Mouse (Mus musculus): Measurements from ENCODE around the gene Cyb561d2.
A peak's percentile ranks its signal among the peaks of the same experiment; 100 is the strongest.

Gene Cyb561d2

GRCm38 (mm10) chr9:107521711-107522399 lies 20.1 kb downstream of the Cyb561d2 start:
- DNase-seq (ENCODE audit: low spot score in 2 of 2), result no peak

GRCm38 (mm10) chr9:107521190-107521589 lies 20.8 kb downstream of the Cyb561d2 start:
- no peak for DNase-seq (ENCODE audit: low spot score in 2 of 2)

GRCm38 (mm10) chr9:107520331-107520730 lies 21.7 kb downstream of the Cyb561d2 start:
- no peak for DNase-seq (ENCODE audit: low spot score in 2 of 2)

GRCm38 (mm10) chr9:107514303-107514955 lies 27.6 kb downstream of the Cyb561d2 start:
- peak; percentile 53 to 77 for DNase-seq (ENCODE audit: low spot score in 2 of 2)

GRCm38 (mm10) chr9:107512326-107512725 lies 29.7 kb downstream of the Cyb561d2 start:
- no peak for DNase-seq (ENCODE audit: low spot score in 2 of 2)

GRCm38 (mm10) chr9:107511436-107511835 lies 30.6 kb downstream of the Cyb561d2 start:
- DNase-seq (ENCODE audit: low spot score in 2 of 2), result no peak

- no peak for DNase-seq (ENCODE audit: low spot score in 2 of 2)
Observed at GRCm38 (mm10) chr9:107510384-107511100, 31.5 kb downstream of the Cyb561d2 start.

- no peak for DNase-seq (ENCODE audit: low spot score in 2 of 2)
Observed at GRCm38 (mm10) chr9:107508266-107508665, 33.7 kb downstream of the Cyb561d2 start.

- no peak for DNase-seq (ENCODE audit: low spot score in 2 of 2)
Observed at GRCm38 (mm10) chr9:107504662-107505537, 37.1 kb downstream of the Cyb561d2 start.

- DNase-seq (ENCODE audit: low spot score in 2 of 2), result no peak
Observed at GRCm38 (mm10) chr9:107502131-107502846, 39.7 kb downstream of the Cyb561d2 start.

- no peak for DNase-seq (ENCODE audit: low spot score in 2 of 2)
Observed at GRCm38 (mm10) chr9:107500708-107501286, 41.2 kb downstream of the Cyb561d2 start.

- no peak for DNase-seq (ENCODE audit: low spot score in 2 of 2)
Observed at GRCm38 (mm10) chr9:107496359-107496758, 45.6 kb downstream of the Cyb561d2 start.

GRCm38 (mm10) chr9:107494238-107494637 lies 47.8 kb downstream of the Cyb561d2 start:
- DNase-seq (ENCODE audit: low spot score in 2 of 2), result no peak

GRCm38 (mm10) chr9:107493511-107493910 lies 48.5 kb downstream of the Cyb561d2 start:
- no peak for DNase-seq (ENCODE audit: low spot score in 2 of 2)

- no peak for DNase-seq (ENCODE audit: low spot score in 2 of 2)
Observed at GRCm38 (mm10) chr9:107490625-107491024, 51.4 kb downstream of the Cyb561d2 start.

GRCm38 (mm10) chr9:107490146-107490545 lies 51.8 kb downstream of the Cyb561d2 start:
- no peak for DNase-seq (ENCODE audit: low spot score in 2 of 2)

All from spleen, postnatal 14 days (tissue).